Mouse (Mus musculus): ENCODE results near the gene Gm9789. TPM values are rescaled to one million over a fixed set of nuclear protein-coding genes. Genes with fewer than 3 reads are reported as not detected.
"Not testable (repeated sequence)": the region's sequence is repeated elsewhere in the genome, so short reads cannot be mapped to it uniquely, and the experiment has no call there.

The Gm9789 gene
- polyA plus RNA-seq (2015; fragmentation: Nextera tagmentation; extraction: Ambion mirVana) = not detected in 2 replicates

DNA sequence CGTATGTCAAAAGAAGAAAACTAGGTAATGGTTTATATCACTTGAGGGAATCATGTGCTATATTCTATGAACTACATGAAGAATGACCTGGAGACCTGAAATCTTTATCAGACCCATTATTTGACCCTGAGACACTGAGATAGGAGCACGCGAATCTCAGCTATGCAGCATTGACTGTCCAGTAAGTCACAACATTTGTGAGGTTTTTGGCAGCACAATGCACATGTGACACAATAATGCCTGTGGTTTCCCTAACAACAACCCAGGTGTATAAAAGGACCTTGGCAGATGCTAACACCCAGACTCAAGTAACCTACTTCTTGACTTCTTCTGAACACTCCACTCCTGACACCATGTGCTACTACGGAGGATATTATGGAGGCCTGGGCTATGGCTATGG lies at the start of gene Gm9789:
TSS of gene Gm9789 (plus strand) at position 301 of the 400 bp plus-strand sequence.
- DNase-seq (ENCODE audit: low spot score) = no peak

DNA sequence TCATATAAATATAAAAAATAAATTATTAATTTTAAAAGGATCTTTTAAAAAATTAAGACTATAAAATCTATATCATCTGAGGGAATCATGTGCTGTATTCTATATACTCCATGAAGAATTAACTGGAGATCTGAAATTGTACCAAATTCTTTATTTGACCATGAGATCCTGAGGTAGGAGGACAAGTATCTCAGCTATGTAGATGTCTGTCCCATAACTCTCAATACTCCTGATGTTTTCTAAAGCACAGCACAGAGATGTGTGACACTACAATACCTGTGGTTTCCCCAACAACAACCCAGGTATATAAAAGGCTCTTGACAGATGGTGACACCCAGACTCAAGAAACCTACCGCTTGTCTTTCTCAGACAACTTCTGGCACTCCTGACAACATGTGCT lies 17.2 kb upstream of the Gm9789 start, which contains the start of gene Gm6358:
TSS of gene Gm6358 (plus strand) at position 301 of the 400 bp plus-strand sequence.
- DNase-seq (ENCODE audit: low spot score) = no peak

DNA sequence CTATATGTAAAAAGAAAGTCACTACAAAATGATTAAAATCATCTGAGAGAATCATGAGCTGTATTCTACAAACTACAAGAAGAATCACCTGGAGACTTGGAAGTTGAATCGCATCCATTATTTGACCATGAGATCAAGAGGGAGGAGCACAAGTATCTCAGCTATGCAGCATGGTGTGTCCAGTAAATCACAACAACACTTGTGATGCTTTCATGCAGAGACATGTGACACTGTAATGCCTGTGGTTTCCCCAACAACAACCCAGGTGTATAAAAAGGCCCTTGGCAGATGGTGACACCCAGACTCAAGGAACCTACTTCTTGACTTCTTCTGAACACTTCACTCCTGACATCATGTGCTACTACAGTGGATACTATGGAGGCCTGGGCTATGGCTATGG lies 7.0 kb upstream of the Gm9789 start, which contains the start of gene Gm10061:
TSS of gene Gm10061 (plus strand) at position 301 of the 400 bp plus-strand sequence.
- no peak for DNase-seq (ENCODE audit: low spot score)

DNA sequence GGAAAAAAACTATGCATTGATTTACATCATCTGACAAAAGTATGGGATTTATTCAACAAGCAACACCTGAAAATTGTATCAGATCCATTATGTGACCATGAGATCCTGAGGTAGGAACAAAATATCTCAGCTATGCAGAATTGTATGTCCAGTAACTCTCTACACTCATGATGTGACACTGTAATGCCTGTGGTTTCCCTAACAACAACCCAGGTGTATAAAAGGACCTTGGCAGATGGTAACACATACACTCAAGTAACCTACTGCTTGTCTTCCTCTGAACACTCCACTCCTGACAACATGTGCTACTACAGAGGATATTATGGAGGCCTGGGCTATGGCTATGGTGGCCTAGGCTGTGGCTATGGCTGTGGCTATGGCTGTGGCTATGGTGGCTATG lies 11.4 kb downstream of the Gm9789 start, which contains the start of gene Gm7735:
TSS of gene Gm7735 (plus strand) at position 301 of the 400 bp plus-strand sequence.
- not testable (repeated sequence) for DNase-seq (ENCODE audit: low spot score)

DNA sequence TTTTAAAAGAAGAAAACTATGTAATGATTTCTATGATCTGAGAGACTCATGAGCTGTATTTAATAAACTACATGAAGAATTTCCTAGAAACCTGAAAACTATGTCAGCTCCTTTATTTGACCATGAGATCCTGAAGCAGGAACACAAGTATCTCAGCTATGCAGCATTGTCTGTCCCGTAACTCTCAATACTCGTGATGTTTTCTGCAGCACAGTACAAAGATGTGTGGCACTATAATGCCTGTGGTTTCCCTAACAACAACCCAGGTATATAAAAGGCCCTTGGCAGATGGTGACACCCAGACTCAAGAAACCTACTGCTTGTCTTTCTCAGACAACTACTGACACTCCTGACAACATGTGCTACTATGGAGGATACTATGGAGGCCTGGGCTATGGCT lies 16.7 kb downstream of the Gm9789 start, which contains the start of gene 1110057P08Rik:
TSS of gene 1110057P08Rik (plus strand) at position 301 of the 400 bp plus-strand sequence.
- no peak for DNase-seq (ENCODE audit: low spot score)

DNA sequence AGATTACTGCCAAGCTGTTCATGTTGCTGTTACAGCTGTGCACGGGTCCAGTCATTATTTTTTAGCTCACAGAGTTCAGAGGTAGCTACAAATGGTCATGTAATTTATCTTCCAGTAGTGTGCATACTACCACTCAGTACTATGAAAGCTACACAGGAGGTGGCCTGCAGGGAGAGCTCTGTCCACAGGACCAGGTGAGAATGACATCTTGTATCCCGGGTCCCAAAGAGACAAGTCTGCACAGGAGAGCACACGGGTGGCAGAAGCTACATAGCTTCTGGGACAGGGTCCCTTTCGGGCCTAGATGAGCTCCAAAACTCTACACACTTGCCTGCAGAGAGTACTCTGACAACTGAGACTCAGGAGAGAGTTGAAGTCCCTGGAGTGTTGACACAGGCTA lies 30.9 kb downstream of the Gm9789 start:
- DNase-seq (ENCODE audit: low spot score) = no peak

DNA sequence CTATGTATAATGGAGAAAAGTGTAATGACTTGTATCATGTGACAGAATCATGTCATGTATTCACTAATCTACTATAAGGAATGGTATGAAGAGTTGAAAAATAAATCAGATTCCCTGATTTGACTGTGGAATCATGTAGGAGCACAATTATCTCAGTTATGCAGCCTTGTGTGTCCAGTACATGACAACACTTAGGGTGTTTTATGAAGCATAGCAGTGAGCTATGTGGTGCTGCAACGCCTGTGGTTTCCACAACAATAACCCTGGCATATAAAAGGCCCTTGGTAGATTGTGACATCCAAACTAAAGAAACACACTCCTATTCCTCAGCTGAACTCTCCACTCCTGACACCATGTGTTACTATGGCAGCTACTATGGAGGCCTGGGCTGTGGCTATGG lies 47.8 kb downstream of the Gm9789 start, which contains the start of gene Krtap20-2:
TSS of gene Krtap20-2 (plus strand) at position 301 of the 400 bp plus-strand sequence.
- DNase-seq (ENCODE audit: low spot score) = no peak

Other genes starting within 250 kb of the Gm9789 start
- not detected in 2 replicates for gene Krtap19-9b, start 225.7 kb upstream of the Gm9789 start, polyA plus RNA-seq (2015; fragmentation: Nextera tagmentation; extraction: Ambion mirVana)
- not detected in 2 replicates for gene Krtap16-3, start 195.1 kb upstream of the Gm9789 start, polyA plus RNA-seq (2015; fragmentation: Nextera tagmentation; extraction: Ambion mirVana)
- not detected in 2 replicates for gene Krtap22-2, start 147.2 kb upstream of the Gm9789 start, polyA plus RNA-seq (2015; fragmentation: Nextera tagmentation; extraction: Ambion mirVana)
- not detected in 2 replicates for gene Gm10229, start 142.7 kb upstream of the Gm9789 start, polyA plus RNA-seq (2015; fragmentation: Nextera tagmentation; extraction: Ambion mirVana)
- not detected in 2 replicates for gene Krtap6-1, start 126.3 kb upstream of the Gm9789 start, polyA plus RNA-seq (2015; fragmentation: Nextera tagmentation; extraction: Ambion mirVana)
- gene Gm10228, start 116.5 kb upstream of the Gm9789 start, polyA plus RNA-seq (2015; fragmentation: Nextera tagmentation; extraction: Ambion mirVana) = not detected in 2 replicates
- gene Krtap6-5, start 110.1 kb upstream of the Gm9789 start, polyA plus RNA-seq (2015; fragmentation: Nextera tagmentation; extraction: Ambion mirVana) = not detected in 2 replicates
- not detected in 2 replicates for gene 1110025L11Rik, start 94.0 kb upstream of the Gm9789 start, polyA plus RNA-seq (2015; fragmentation: Nextera tagmentation; extraction: Ambion mirVana)
- not detected in 2 replicates for gene Krtap6-3, start 73.9 kb upstream of the Gm9789 start, polyA plus RNA-seq (2015; fragmentation: Nextera tagmentation; extraction: Ambion mirVana)
- not detected in 2 replicates for gene Gm6358, start 17.1 kb upstream of the Gm9789 start, polyA plus RNA-seq (2015; fragmentation: Nextera tagmentation; extraction: Ambion mirVana)
- gene Gm10061, start 6.9 kb upstream of the Gm9789 start, polyA plus RNA-seq (2015; fragmentation: Nextera tagmentation; extraction: Ambion mirVana) = not detected in 2 replicates
- not detected in 2 replicates for gene Gm7735, start 11.5 kb downstream of the Gm9789 start, polyA plus RNA-seq (2015; fragmentation: Nextera tagmentation; extraction: Ambion mirVana)
- not detected in 2 replicates for gene 1110057P08Rik, start 16.8 kb downstream of the Gm9789 start, polyA plus RNA-seq (2015; fragmentation: Nextera tagmentation; extraction: Ambion mirVana)
- gene Krtap20-2, start 47.9 kb downstream of the Gm9789 start, polyA plus RNA-seq (2015; fragmentation: Nextera tagmentation; extraction: Ambion mirVana) = not detected in 2 replicates
- not detected in 2 replicates for gene Krtap21-1, start 245.9 kb downstream of the Gm9789 start, polyA plus RNA-seq (2015; fragmentation: Nextera tagmentation; extraction: Ambion mirVana)

Data from thymus, postnatal 0 days (tissue).